Mouse (Mus musculus) ES-E14 (cell line): Measurements from ENCODE around the gene Gm10959.

ENCODE experiments used
- HCFC1 ChIP-seq: IDR thresholded peaks from 2 replicates; pipeline ENCODE4 v1.6.1; 2012; ENCODE audit warnings: low read length, inconsistent platforms, borderline replicate concordance; ENCODE audit not compliant: insufficient read depth
- MAFK ChIP-seq: IDR thresholded peaks from 2 replicates; pipeline ENCODE4 v1.6.1; 2014; ENCODE audit warnings: mild to moderate bottlenecking, low read depth, low read length, inconsistent platforms; ENCODE audit not compliant: insufficient read depth
- ZC3H11A ChIP-seq: IDR thresholded peaks from 2 replicates; pipeline ENCODE4 v1.6.1; 2012; ENCODE audit warnings: low read depth, mild to moderate bottlenecking, inconsistent platforms, low read length, borderline replicate concordance
- ZNF384 ChIP-seq: IDR thresholded peaks from 2 replicates; pipeline ENCODE4 v1.6.1; 2012; ENCODE audit warnings: low read depth, low read length, inconsistent platforms

GRCm38 (mm10) chr3:122887505-122888301, 31.5 kb downstream of the Gm10959 start:
- no peak for TF ChIP-seq HCFC1
- TF ChIP-seq ZC3H11A, result no peak
- no peak for TF ChIP-seq MAFK
- no peak for TF ChIP-seq ZNF384
